In the genomic region with DNA sequence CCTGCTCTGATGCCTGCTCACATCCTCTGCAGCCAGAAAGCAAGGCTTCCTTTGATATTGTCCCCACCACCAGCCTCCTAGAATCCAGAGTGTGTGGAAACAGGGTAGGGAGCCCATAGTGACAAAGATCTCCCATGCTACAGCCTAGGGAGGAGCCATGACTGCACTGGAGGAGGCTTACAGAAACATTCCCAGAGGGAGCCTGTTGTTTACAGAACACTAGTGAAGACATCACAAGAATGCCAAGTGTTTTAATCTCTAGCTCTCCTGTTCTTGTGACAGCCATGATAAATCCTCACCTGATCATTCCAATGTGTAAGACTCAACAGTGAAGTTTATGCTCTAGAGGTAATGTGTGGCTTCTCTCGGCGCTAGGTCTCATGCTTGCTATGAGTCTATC, we compare ENCODE assay signal across 14 mouse cellular contexts.
"Had no signal": no experiment of that assay in that cellular context is flagged by ENCODE, and none has a peak within 500 bp of the region (broad histone marks: within the 10 kb centered on the region; RNA-seq: fewer than 3 reads in every experiment).

No protein-coding gene starts in this region.

- H3K36me3 ChIP-seq: limb, embryonic 15.5 days; liver, embryonic 12.5 days; midbrain, embryonic 10.5 days; neural tube, embryonic 15.5 days had no signal

- DNase-seq: kidney, postnatal 36 days; layer of hippocampus, adult 9-11 months; layer of hippocampus, postnatal 36 days; lung, embryonic 14.5 days; lung, postnatal 14 days; midbrain, embryonic 14.5 days; thymus, postnatal 4 days had no signal

- H3K27me3 ChIP-seq: limb, embryonic 15.5 days; liver, embryonic 12.5 days; neural tube, embryonic 15.5 days had no signal

- H3K4me2 ChIP-seq: limb, embryonic 15.5 days; liver, embryonic 12.5 days; lung, embryonic 14.5 days; neural tube, embryonic 15.5 days had no signal

- H3K27ac ChIP-seq: kidney, postnatal 0 days; limb, embryonic 15.5 days; liver, embryonic 12.5 days; midbrain, embryonic 10.5 days; neural tube, embryonic 15.5 days; stomach, postnatal 0 days had no signal

- H3K9ac ChIP-seq: limb, embryonic 15.5 days; liver, embryonic 12.5 days; lung, embryonic 14.5 days; neural tube, embryonic 15.5 days had no signal

- ATAC-seq: liver, embryonic 12.5 days had no signal

- H3K4me1 ChIP-seq: limb, embryonic 15.5 days; liver, embryonic 12.5 days; midbrain, embryonic 10.5 days; neural tube, embryonic 15.5 days had no signal

- H3K9me3 ChIP-seq: limb, embryonic 15.5 days; liver, embryonic 12.5 days; midbrain, embryonic 10.5 days; neural tube, embryonic 15.5 days had no signal

- H3K4me3 ChIP-seq: limb, embryonic 15.5 days; liver, embryonic 12.5 days; midbrain, embryonic 10.5 days; myocyte; neural tube, embryonic 15.5 days had no signal
